ENCODE assay signal across 8 mouse cellular contexts in the genomic region with DNA sequence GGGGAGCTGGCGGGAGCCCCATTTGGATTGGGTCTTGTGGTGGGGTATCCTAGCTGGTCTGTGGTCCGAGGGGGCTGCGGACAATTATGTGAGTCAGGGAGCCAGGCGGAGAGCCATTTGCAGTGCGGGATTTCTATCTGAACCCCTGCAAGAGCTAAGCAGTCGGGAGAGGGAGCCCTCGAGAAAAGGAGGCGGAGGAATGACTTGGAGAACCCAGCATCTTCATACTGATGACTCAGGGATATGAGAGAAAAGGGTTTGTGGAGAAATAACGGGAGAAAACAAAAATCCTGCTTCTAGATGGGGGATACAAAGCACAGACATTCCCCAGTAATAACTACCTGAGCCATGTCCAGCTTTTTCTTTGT. TPM values are rescaled to one million over a fixed set of nuclear protein-coding genes. Genes with fewer than 3 reads are reported as not detected.
A peak's percentile ranks its signal among the peaks of the same experiment; 100 is the strongest.
DNase-seq lines count a peak whose midpoint lies in the region; ATAC-seq lines count a peak whose summit lies in the region.

No protein-coding gene starts in this region.

- ATAC-seq in activated CD4-positive, CD25-positive, alpha-beta regulatory T cell, adult 4 months = peak; percentile 28
- 0 out of 2 replicates have a peak, but pooled peaks have one; percentile 33 for ATAC-seq in erythroblast, adult 5-6 weeks (replicated peaks; ENCODE audit: low FRiP score, poor library complexity, severe bottlenecking)
- ATAC-seq in hindbrain, embryonic 16.5 days = peak; percentile 80

- H3K9ac ChIP-seq in hindbrain, embryonic 16.5 days (ENCODE audit: low read depth, low read length) = peak overlapping the region; percentile 92

- peaks cover 16% of the 10 kb centered on the region for H3K4me1 ChIP-seq in hindbrain, embryonic 16.5 days (ENCODE audit: control insufficient read depth, insufficient read depth, low read depth, low read length)

- H3K9me3 ChIP-seq in hindbrain, embryonic 16.5 days (ENCODE audit: control insufficient read depth, low read length) = no peaks in the 10 kb centered on the region

- H3K36me3 ChIP-seq in hindbrain, embryonic 16.5 days (ENCODE audit: control insufficient read depth, insufficient read depth, low read length) = no peaks in the 10 kb centered on the region

- peak overlapping the region; percentile 54 for H3K4me3 ChIP-seq in hindbrain, embryonic 16.5 days (ENCODE audit: low read length)

- H3K27me3 ChIP-seq in hindbrain, embryonic 16.5 days (replicated peaks; ENCODE audit: control insufficient read depth, insufficient read depth, low read length) = 0 out of 2 replicates have a peak, but pooled peaks cover 2% of the 10 kb centered on the region

- under 1% methylated on average over 9 of the region's 9 CpGs for WGBS in hindbrain, embryonic 16.5 days

- H3K27ac ChIP-seq in hindbrain, embryonic 16.5 days (ENCODE audit: low read depth, low read length) = peak overlapping the region; percentile 98

- DNase-seq in layer of hippocampus, adult 9-10 months (ENCODE audit: low spot score) = peak; percentile 68
- DNase-seq in layer of hippocampus, postnatal 25 days (ENCODE audit: extremely low spot score in 1 of 2, low spot score in 1 of 2) = no peak
- peak; percentile 63 for DNase-seq in lung, postnatal 10 days
- DNase-seq in spleen, adult 18-20 months = no peak
- DNase-seq in spleen, postnatal 10 days (ENCODE audit: low spot score in 2 of 2) = no peak

- H3K4me2 ChIP-seq in hindbrain, embryonic 16.5 days (ENCODE audit: low read length) = peak overlapping the region; percentile 60

RNA-seq across cellular contexts. Expression of gene Bicdl1, which starts 1.4 kb away (rescaled TPM):
- total RNA-seq in layer of hippocampus, postnatal 25 days (2021) = 100 to 1,000 TPM; 117 to 122 TPM
- 10 to 100 TPM; 11.5 to 13.5 TPM for polyA plus RNA-seq in activated CD4-positive, CD25-positive, alpha-beta regulatory T cell, adult 4 months (2017; shearing (Covaris generic))
- total RNA-seq in erythroblast, adult 5-6 weeks (2015; ENCODE audit: low replicate concordance) = 0.96 TPM in 1 of 2 replicates, not detected in the other
- total RNA-seq in erythroblast, adult 5-6 weeks (2017; ENCODE audit: low replicate concordance) = 0.34 and 0.98 TPM in 2 replicates
- polyA plus RNA-seq in hindbrain, embryonic 16.5 days (2015; fragmentation: Nextera tagmentation; extraction: Ambion mirVana) = 43.0 and 47.1 TPM in 2 replicates

Comparison
In these comparisons a context has a peak if more than half of its experiments do, and no peak if none do; other contexts are left out.
1. DNase-seq: peak in layer of hippocampus, adult 9-10 months (single experiment) and lung, postnatal 10 days (single experiment); none in layer of hippocampus, postnatal 25 days (0 of 2), spleen, adult 18-20 months (0 of 2) and spleen, postnatal 10 days (0 of 2).
2. ATAC-seq: peak in every context shown above with its lines; median percentile 80 in hindbrain, embryonic 16.5 days; 33 in erythroblast, adult 5-6 weeks; 28 in activated CD4-positive, CD25-positive, alpha-beta regulatory T cell, adult 4 months.
3. RNA of gene Bicdl1, which starts 1.4 kb away (total RNA-seq): 117 to 122 TPM in layer of hippocampus, postnatal 25 days; 0.34 to 0.98 TPM in erythroblast, adult 5-6 weeks; every median in the first group is over 10 times any median in the second.